Mouse (Mus musculus) limb, embryonic 11.5 days (tissue): Measurements from ENCODE around the gene Tmco5. TPM values are rescaled to one million over a fixed set of nuclear protein-coding genes. Genes with fewer than 3 reads are reported as not detected.

Experiments
- ATAC-seq: fragments of 200-750 bp; cut with Nextera tagmentation; 2 replicates; pipeline ENCODE4 v1.8.0; 2017; ENCODE audit warnings: low read depth; ENCODE audit not compliant: insufficient number of reproducible peaks, low FRiP score, low TSS enrichment
- DNase-seq: peaks from one replicate; pipeline ENCODE4 v3.0.0-alpha.2; 2015; ENCODE audit warnings: low spot score
- H3K27ac ChIP-seq: fragments of 300-500 bp; sonication (generic); replicated peaks from 2 replicates; pipeline ENCODE4 v1.5.1; 2014; ENCODE audit warnings: low read depth, mild to moderate bottlenecking, low read length
- H3K27me3 ChIP-seq: fragments of 300-500 bp; sonication (generic); 2 replicates; pipeline ENCODE4 v1.6.1; 2014; ENCODE audit warnings: mild to moderate bottlenecking, low read length, mixed read lengths; ENCODE audit not compliant: control insufficient read depth, insufficient read depth
- H3K36me3 ChIP-seq: fragments of 300-500 bp; sonication (generic); 2 replicates; pipeline ENCODE4 v1.6.1; 2014; ENCODE audit warnings: mild to moderate bottlenecking, low read length, moderate library complexity, mixed read lengths; ENCODE audit not compliant: control insufficient read depth, insufficient read depth
- H3K4me1 ChIP-seq: fragments of 300-500 bp; sonication (generic); 2 replicates; pipeline ENCODE4 v1.6.1; 2014; ENCODE audit warnings: low read length, mixed read lengths; ENCODE audit not compliant: control insufficient read depth, insufficient read depth
- H3K4me2 ChIP-seq: fragments of 300-500 bp; sonication (generic); 2 replicates; pipeline ENCODE4 v1.6.1; 2014; ENCODE audit warnings: low read depth, mild to moderate bottlenecking, moderate library complexity; ENCODE audit not compliant: severe bottlenecking
- H3K4me3 ChIP-seq: fragments of 300-500 bp; sonication (generic); 2 replicates; pipeline ENCODE4 v1.5.1; 2014; ENCODE audit warnings: low read depth, low read length
- H3K9ac ChIP-seq: fragments of 300-500 bp; sonication (generic); 2 replicates; pipeline ENCODE4 v1.6.1; 2014; ENCODE audit warnings: mild to moderate bottlenecking, low read length
- H3K9me3 ChIP-seq: fragments of 300-500 bp; sonication (generic); 2 replicates; pipeline ENCODE4 v1.6.1; 2016; ENCODE audit warnings: low read length; ENCODE audit not compliant: control insufficient read depth
- WGBS: fragments of 180-500 bp; shearing (Covaris S2); extraction: QIAGEN DNeasy Blood & Tissue Kit; methylation state at CpG from one replicate; pipeline ENCODE4 v1.1.7; 2014; 5-methylcytosine and 5-hydroxymethylcytosine counted together
- polyA plus RNA-seq: library from polyadenylated mRNA; unstranded; fragments of >200 nt; fragmentation: Nextera tagmentation; extraction: Ambion mirVana; gene quantifications from 2 replicates; pipeline ENCODE4 v1.2.1, GENCODE M21; 2014

The Tmco5 gene
- polyA plus RNA-seq, 1 experiment from 2014 or later, result not detected

- Histone ChIP-seq H3K4me2 (peak overlapping the region; percentile 22; the same call in 1 of the 2 replicates), H3K9me3 (no peaks in the 10 kb centered on the region), H3K9ac (no peak overlapping the region), H3K4me1 (peaks cover 9% of the 10 kb centered on the region; the same call in 1 of the 2 replicates), H3K27ac (no peak overlapping the region), H3K36me3 (no peaks in the 10 kb centered on the region), H3K4me3 (no peak overlapping the region), H3K27me3 (no peaks in the 10 kb centered on the region)
- 26% methylated on average over 9 of the region's 9 CpGs for WGBS
- DNase-seq, result peak; percentile 35
- no peak for ATAC-seq
Measured at GRCm38 (mm10) chr2:116876955-116877615, 1.4 kb upstream of the Tmco5 start.

- DNase-seq (no peak), ATAC-seq (no peak)
- Histone ChIP-seq H3K27ac (no peak overlapping the region), H3K9me3 (no peaks in the 10 kb centered on the region), H3K4me3 (no peak overlapping the region), H3K27me3 (no peaks in the 10 kb centered on the region), H3K4me2 (no peak overlapping the region), H3K4me1 (peaks cover 9% of the 10 kb centered on the region; the same call in 1 of the 2 replicates), H3K9ac (no peak overlapping the region), H3K36me3 (no peaks in the 10 kb centered on the region)
- WGBS, result 95% methylated on average over 3 of the region's 3 CpGs
Measured at GRCm38 (mm10) chr2:116879730-116880129, 1.2 kb downstream of the Tmco5 start.

GRCm38 (mm10) chr2:116893316-116893987 is 15.0 kb downstream of the Tmco5 start:
- Histone ChIP-seq H3K9ac (no peak overlapping the region), H3K9me3 (no peaks in the 10 kb centered on the region), H3K36me3 (no peaks in the 10 kb centered on the region), H3K27ac (no peak overlapping the region), H3K4me3 (no peak overlapping the region), H3K4me2 (peak overlapping the region; percentile 57; the same call in 1 of the 2 replicates), H3K4me1 (0 out of 2 replicates have a peak, but pooled peaks cover 2% of the 10 kb centered on the region), H3K27me3 (no peaks in the 10 kb centered on the region)
- no peak for DNase-seq
- peak; percentile 57; the same call in 1 of the 2 replicates for ATAC-seq
- WGBS, result 37% methylated on average over 14 of the region's 14 CpGs

GRCm38 (mm10) chr2:116893988-116894363 is 15.5 kb downstream of the Tmco5 start:
- Histone ChIP-seq H3K4me3 (peak overlapping the region; percentile 24), H3K4me2 (peak overlapping the region; percentile 57), H3K27ac (no peak overlapping the region), H3K4me1 (0 out of 2 replicates have a peak, but pooled peaks cover 2% of the 10 kb centered on the region), H3K9me3 (no peaks in the 10 kb centered on the region), H3K27me3 (no peaks in the 10 kb centered on the region), H3K9ac (no peak overlapping the region), H3K36me3 (no peaks in the 10 kb centered on the region)
- WGBS, result under 1% methylated on average over 9 of the region's 9 CpGs
- peak; percentile 75 for DNase-seq
- ATAC-seq, result peak; percentile 58; the same call in 1 of the 2 replicates

GRCm38 (mm10) chr2:116899615-116900272 is 21.3 kb downstream of the Tmco5 start:
- Histone ChIP-seq H3K9ac (no peak overlapping the region), H3K36me3 (no peaks in the 10 kb centered on the region), H3K4me2 (peak overlapping the region; percentile 39), H3K27ac (no peak overlapping the region), H3K4me3 (peak overlapping the region; percentile 9; the same call in 1 of the 2 replicates), H3K27me3 (no peaks in the 10 kb centered on the region), H3K9me3 (no peaks in the 10 kb centered on the region), H3K4me1 (no peaks in the 10 kb centered on the region)
- 17% methylated on average over 19 of the region's 19 CpGs for WGBS
- DNase-seq, result peak; percentile 93
- ATAC-seq, result no peak; the same call in 1 of the 2 replicates

- Histone ChIP-seq H3K9ac (no peak overlapping the region), H3K4me2 (peak overlapping the region; percentile 39), H3K27ac (no peak overlapping the region), H3K27me3 (no peaks in the 10 kb centered on the region), H3K36me3 (no peaks in the 10 kb centered on the region), H3K4me1 (no peaks in the 10 kb centered on the region), H3K9me3 (no peaks in the 10 kb centered on the region), H3K4me3 (peak overlapping the region; percentile 9; the same call in 1 of the 2 replicates)
- no peak for ATAC-seq
- no peak for DNase-seq
- WGBS, result 43% methylated on average over 10 of the region's 10 CpGs
Measured at GRCm38 (mm10) chr2:116900273-116900843, 21.9 kb downstream of the Tmco5 start.

- no peaks in the 10 kb centered on the region for H3K36me3 ChIP-seq
- ATAC-seq, result no peak
- WGBS, result 72% methylated on average over 8 of the region's 8 CpGs
- no peak for DNase-seq
- H3K4me1 ChIP-seq, result no peaks in the 10 kb centered on the region
- H3K4me3 ChIP-seq, result no peak overlapping the region
- no peak overlapping the region for H3K9ac ChIP-seq
- H3K4me2 ChIP-seq, result no peak overlapping the region
- no peaks in the 10 kb centered on the region for H3K27me3 ChIP-seq
- H3K27ac ChIP-seq, result no peak overlapping the region
- no peaks in the 10 kb centered on the region for H3K9me3 ChIP-seq
Measured at GRCm38 (mm10) chr2:116908268-116908667, 29.8 kb downstream of the Tmco5 start.
